Mouse (Mus musculus): ENCODE measurements around the gene Ctnnbip1.

Ctnnbip1 gene

DNA sequence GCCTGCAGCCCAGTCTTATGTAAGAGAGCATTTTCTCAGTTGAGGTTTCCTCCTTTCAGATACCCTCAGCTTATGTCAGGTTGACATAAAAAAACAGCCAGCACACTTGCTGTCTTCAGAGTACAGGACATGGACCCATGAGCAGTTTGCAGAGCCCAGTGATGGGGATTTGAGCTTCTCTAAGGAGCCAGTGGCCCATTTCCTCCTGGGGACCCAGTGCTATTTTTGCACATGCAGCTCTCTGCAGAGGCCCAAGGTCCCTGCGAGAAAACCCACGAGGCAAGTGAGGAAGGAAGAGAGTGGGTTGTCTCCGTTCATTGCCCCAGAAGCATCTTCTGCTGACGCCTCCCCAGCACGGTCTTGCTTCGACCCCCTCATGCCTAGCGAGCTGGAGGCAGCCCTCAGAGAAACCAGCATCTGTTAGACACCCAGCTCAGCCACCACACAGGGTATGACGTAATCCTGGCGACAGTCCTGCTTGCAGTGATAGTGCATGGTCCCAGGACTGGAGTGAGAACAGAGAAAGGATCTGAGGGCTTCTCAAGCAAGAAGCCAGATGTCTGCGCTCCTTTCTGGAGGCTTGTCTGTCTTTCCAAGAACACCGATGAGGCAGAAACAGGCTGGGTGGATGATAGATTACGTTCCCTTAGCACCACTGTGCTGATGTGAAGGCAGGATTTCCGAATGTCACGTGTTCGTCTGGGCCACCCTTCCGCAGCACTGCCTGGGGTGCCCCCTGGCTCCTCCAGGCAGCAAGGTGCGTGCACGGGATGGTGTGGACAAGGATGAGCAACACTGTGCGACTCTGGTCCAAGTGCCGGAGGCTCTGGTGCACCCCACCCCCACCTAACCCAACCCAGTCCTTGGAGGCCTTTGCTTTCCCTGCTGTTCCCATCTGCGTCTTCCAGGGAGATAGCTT lies 44.2 kb downstream of the Ctnnbip1 start:
- DNase-seq (ENCODE audit: low spot score): no peak

DNA sequence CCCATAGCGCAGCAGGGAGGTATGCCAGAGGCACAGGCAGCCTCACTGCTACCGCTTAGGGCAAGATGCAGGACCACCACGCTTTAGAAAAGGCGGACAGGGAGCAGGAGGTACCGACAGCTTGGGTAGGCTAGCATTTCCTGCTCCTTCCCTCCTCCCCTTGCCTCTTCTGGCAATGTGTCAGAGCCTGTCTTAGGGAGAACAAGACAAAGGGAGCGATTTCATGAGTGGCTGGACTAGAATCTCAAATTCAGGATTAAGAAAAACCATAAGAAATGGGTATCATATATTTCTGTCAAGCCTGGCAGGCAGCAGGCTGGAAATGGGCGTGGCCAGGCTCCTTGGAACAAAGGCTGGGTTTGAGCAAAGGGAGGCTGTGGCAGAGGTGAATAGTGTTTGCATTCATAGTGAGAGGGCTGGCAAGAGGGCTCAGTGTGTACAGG lies 44.9 kb downstream of the Ctnnbip1 start:
- no peak for DNase-seq (ENCODE audit: low spot score)

DNA sequence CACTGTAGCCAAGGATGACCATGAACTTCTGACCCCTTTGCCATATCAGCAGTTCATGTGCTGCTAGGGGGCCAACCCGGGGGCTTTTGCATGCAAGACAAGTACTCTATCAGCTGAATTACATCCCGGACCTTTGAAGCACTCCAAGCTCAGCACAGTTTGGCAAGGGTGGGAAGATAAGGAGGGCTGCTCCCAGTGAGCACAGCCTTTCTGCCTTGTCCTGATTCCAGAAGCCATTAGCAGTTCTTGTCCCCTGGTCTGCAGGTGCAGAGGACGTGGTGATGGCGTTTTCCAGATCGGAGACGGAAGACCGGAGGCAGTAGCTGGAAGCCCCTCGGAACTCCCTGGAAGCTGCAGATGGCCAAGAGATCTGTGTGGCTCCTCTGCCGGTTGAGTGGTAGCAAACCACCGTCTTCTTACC lies 45.9 kb downstream of the Ctnnbip1 start:
- DNase-seq (ENCODE audit: low spot score): no peak

DNA sequence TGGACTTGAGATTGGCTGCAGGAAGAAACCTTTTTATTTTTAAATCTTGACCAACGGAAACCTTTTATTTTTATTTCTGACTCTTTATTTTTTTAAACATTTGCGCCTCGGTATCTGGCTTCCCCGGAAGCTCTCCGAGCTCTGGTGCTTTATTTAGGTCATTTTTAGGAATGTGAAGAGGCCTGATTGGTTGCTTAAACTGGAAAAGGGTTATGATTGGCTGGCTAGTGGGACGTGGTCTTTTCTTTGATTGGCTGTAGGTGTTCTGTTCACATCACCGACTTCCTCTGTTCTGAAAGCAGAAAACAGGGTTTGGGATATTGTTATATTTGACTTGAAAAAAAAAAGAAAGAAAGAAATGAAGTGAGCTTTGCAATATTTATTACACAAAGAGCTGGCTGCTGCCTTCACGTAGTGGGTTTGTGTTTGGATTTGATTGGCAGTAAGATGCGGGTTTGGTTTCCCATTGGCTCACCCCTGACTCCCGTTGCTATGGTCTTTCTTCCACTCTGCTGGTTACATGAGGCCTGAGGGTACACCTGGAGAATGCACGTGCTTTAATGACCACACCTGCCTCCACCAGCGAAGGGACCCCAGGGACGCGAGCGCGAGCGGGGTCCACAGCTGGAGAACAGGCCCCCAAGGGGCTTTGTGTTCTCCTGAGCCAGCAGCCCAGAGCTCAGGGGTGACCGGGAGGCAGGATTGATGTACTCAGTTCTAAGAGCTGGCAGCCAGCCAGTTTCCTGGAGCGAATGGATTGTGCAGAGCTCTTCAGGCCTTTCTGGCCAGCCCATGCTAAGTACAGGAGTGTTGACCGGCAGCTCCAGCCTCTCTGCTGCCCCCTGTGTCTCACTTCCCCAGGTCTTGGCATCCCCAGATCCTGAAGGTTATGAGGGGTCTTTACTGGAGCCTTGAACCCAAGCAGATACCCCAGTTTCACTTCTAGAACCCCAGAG lies 46.7 kb downstream of the Ctnnbip1 start:
- DNase-seq (ENCODE audit: low spot score): no peak

DNA sequence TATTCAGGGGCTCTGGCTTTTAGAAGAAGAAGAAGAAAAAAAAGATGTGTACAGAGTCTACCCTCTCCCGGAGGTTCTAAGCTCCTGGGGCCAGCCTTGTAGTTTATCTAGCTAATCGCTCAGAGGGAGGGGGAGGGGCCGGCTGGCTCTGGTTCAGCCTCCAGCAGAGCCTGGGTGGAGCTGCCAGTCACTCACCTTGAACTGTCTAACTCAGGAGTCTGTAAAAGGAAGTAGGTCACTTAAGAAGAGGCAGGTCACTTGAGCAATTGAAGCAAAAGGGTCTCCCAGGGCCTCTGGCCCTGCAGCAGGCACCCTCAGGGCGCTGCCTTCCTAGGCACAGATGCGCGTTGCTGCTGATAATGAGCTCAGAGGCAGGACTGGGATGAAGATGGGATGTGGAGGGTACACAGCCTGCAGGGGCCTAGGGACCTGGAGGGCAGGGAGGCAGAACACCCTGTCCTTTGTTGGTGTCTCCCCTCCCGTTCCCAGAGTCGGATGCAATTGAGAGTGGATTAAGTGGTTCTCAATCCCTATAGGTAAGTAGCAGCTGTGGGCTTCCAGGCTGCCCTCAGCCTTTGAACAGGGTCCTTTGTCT lies 49.5 kb downstream of the Ctnnbip1 start:
- peak; percentile 34 for DNase-seq (ENCODE audit: low spot score)

DNA sequence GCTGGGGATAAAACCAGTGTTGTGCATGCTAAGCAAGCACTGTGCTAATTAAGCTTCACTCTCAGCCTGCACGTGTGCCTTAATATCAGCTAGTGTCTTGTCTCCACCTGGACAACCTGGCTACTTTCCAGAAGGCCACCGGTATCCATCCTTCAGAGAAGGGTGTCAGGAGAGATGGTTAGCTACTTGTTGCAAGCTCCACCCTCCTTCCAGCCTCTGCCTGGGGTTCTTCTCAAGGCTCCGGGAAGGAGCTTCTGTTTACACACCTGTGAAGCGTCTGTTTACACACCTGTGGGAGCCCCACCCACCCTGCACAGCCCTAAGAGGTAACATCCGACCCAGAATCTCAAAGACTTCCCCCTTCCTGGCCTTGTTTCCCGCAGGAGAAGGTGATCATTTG lies 50.6 kb downstream of the Ctnnbip1 start:
- DNase-seq (ENCODE audit: low spot score): no peak

DNA sequence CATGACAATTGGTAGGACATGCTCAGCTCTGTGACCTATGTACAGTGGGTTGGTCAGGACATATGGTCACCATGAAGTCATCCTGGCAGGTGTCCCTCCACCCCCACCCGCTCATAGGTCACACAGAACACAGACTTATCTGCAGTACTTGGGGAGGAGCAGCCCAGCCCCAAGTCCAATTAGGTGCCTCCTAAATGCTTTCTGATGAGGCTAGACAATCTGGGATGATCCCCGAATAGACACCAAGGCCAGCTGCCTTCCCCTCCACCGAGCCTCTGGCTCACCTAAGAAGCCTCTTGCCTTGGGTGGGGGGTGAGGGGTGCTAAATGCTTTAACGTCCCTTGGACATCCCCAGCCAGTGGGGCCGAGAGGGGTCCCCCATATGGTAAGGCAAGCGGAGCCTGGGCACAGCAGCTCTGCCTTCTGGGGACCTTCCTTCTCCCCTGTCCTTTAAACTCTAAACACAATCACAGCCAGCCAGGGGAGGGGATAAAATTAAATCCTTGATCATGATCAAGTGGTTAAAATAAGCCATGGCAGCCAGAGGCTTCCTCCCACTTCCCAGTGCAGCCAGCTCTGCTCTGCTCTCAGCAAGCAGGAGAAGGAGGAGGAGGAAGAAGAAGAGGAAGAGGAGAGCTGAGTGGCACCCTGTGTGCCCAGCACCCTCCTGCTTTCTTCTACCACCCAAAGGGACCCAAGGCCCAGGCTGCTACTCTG lies 51.9 kb downstream of the Ctnnbip1 start:
- DNase-seq (ENCODE audit: low spot score): no peak

DNA sequence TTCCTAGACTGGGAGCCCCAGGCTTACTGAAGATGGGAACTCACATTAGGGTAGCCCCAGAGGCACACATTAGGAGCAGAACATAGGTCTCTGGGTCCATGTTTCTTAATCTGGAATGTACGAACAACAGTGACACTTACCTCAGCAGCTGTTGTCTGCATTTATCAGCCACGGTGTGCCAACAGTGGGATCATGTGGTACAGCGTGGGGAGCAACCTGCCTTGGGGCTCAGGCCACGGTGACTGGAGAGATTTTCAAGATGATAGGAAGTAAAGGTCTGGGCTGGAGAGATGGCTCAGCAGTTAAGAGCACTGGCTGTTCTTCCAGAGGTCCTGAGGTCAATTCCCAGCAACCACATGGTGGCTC lies 52.4 kb downstream of the Ctnnbip1 start:
- no peak for DNase-seq (ENCODE audit: low spot score)

DNA sequence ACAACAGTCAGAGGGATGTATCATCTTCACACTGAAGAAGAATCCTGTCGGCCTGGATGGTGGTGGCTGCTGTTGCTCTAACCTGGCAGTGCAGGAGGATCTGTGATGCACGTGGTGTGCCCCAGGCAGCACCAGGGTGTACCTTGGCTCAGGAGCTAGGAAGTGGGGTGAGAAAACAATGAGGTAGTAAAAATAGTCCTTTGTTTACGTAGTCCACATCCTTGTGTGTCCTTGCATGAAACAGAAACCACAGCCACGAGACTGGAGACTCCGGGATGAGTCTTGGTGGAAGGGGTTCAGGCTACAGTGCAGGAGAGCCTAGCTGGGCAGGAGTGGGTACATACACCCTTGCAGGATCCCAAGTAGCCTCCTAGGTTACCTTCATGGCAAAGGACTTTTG lies 53.2 kb downstream of the Ctnnbip1 start:
- no peak for DNase-seq (ENCODE audit: low spot score)

DNA sequence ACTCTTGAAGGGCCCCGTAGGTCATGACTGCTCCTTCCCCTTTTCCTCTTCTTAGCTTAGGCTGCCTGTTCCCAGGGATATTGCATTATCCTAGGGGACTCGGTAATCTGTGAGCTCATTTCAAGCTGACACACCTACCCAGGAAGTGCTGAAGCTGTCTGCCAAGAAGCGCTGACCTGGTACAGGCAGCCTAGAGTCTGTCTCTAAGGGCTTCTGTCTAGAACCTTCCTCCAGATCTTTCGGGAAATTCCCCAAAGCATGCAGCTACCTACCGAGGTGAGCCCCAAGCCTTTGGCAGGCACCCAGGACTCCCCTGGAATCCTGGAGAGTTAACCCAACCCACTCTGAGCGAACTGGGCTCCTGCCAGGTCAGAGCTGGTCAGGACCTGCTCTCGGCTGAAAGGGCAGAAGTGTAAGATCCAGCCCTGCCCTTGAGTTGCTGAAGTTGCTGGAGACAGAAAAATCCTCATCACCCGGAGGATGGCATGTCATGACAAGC lies 53.7 kb downstream of the Ctnnbip1 start:
- DNase-seq (ENCODE audit: low spot score): no peak

DNA sequence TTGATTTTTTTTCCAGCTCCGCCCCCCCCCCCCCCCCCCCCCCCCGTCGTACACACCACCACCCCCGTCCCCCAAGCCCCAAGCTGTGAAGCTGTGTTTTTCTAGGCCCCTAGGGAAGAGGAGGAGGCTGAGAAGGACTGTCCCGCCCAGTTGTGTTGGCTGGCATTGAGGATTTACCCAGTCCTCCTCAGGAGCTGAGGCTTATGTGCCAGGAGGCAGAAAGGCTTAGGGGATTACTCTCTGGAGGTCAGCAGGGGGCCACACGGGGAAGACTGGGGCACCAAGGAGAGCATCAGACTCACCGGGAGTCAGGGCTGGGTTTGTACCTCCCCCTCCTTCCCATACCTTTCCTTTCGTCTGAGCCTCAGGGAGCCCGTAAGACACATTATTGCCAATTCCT lies 54.4 kb downstream of the Ctnnbip1 start:
- DNase-seq (ENCODE audit: low spot score): no peak

DNA sequence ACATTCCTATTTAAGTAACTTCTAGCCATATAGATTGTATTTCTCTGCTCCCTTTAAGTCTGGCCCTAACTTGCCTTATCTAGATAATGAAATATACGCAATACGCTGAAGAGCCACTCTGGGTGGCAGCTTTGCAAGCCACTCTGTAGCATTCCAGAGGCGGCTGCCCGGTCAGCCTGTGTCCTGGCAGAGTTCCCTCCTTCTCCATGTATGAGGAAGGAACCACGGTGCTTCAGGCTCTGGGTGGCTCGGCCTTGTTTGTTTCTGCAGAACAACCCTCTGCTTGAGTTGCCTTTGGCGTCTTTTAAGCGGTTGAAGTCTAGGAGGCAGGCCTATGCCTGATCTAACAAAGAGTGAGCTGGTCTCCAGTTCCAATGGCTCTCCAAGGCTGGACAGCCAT lies 54.8 kb downstream of the Ctnnbip1 start:
- no peak for DNase-seq (ENCODE audit: low spot score)

DNA sequence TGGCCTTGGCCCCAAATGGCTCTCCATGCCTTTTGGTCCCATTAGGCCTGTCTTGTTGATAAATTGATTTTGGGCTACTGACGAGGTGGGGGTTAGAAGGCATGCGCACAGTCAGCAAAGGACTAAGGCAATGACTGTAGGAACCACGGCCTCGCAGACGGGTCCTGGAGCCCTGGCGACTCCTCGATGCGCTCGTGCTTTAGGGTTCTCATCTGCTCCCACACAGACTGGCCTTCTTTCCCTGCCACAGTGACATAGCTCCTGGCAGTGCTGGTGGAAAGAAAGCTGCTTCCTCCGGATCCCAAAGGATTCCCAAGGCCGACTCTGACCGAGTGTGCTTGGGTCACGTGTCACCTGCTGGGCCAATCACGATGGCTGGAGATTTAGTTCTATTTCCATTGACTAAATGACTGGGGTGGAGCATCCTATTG lies 56.4 kb downstream of the Ctnnbip1 start:
- DNase-seq (ENCODE audit: low spot score): no peak

DNA sequence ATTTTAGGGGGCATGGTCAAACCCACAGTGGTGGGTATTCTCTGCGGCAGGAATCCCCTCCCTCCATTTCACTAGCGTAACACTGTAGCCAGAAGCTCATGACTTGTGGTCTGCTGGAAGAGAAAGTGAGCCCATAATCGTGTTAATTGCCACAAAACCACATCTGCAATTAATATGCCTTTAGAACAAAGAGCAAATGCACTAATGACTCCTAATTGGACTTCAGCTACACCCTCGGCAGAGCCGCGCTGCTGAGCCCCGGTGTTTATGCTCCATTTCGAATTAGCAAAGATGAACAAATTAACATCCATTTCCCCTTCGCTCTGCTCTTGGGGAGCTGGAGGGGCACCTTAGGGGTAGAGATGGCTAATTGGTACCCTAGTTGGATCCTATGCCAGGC lies 58.0 kb downstream of the Ctnnbip1 start:
- no peak for DNase-seq (ENCODE audit: low spot score)

DNA sequence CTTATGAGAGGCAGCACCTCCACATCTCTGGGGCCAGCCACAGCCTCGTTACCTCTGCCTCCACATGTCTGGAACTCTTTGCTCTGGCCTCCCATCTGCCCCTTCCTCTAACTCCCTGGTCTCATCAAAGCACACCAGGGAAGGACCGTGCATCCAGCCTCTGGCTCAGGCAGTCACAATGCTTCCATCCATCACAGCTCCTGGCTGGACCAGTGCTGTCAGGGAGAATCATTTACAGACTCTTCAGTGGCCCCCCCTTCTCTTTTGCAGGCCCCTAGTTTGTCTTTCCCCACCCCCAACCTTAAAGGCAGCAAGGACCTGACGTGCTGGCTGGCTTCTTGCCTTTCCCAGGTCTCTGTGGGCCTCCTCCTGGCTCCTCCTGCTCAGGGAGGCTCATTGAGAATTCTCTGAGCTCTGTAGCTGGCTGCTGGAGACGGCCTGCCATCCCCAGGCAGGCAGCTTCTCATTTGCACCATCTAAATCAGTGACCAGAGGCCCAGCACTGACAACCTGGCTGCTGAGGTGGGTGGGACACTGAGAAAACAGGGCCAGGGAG lies 59.0 kb downstream of the Ctnnbip1 start:
- no peak for DNase-seq (ENCODE audit: low spot score)

DNA sequence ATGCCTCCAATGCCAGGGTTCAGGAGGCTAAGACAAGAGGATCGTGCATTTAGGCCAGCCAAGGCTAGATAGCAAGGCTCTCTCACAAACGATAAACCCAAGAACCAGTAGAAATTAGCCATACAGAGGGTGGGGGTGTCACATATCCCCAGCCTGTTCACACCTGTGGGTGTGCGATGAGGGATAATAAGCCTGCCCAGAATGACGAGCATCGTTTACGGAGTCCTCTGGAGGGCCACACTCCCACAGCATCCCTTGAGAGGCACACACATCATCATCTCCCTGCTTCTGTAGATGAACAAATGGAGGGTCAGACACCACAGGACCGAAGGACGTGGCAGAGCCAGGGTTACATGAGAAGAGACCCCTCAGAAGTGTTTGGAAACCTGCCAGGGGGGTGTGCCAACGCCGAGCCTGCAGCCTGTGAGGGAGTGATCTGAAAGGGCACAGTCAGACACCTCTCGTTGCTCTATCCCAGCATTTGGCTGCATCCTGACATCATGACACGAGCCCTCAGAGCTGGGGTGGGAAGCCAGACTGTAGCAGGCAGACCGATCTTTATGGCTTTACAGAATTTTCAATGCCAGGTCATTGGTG lies 60.1 kb downstream of the Ctnnbip1 start:
- no peak for DNase-seq (ENCODE audit: low spot score)

DNA sequence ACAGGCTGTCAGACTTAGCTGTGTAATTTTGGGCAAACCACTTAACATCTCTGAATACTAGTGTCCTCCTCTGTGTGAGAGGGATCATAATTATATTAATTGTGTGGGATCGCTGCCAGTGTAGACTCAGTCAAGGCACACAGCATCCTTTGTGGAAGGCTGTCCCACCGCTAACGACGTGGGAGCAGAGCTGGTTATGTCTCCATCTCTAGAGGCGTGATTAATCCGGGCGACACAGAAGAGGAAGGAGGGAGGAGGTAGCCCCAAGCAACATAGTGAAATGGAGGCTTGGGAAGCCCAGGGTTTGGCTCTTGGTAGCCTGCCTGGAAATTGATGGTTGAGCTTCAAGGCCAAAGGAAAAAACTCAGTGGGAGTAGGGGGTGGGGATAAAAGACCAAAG lies 60.8 kb downstream of the Ctnnbip1 start:
- DNase-seq (ENCODE audit: low spot score): no peak

DNA sequence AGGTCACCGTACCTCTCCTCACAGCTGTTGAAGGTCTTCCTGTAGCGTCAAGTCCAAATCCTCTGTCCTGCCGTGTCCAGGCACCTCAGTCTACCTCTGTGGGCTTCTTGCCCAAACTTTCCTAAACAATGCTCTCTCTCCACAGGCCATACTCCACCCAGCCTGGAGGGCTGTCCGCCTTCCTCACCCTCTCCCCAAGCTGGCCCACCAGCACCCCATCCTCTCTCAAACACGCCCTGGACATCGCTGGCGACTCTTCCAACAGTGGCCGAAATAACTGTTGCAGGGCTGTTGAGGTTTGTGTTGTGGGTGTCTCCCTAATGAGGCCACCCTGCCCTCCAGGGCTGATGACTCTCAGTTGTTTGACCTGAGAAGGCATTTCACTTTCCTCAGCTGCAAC lies 67.2 kb downstream of the Ctnnbip1 start:
- DNase-seq (ENCODE audit: low spot score): no peak

DNA sequence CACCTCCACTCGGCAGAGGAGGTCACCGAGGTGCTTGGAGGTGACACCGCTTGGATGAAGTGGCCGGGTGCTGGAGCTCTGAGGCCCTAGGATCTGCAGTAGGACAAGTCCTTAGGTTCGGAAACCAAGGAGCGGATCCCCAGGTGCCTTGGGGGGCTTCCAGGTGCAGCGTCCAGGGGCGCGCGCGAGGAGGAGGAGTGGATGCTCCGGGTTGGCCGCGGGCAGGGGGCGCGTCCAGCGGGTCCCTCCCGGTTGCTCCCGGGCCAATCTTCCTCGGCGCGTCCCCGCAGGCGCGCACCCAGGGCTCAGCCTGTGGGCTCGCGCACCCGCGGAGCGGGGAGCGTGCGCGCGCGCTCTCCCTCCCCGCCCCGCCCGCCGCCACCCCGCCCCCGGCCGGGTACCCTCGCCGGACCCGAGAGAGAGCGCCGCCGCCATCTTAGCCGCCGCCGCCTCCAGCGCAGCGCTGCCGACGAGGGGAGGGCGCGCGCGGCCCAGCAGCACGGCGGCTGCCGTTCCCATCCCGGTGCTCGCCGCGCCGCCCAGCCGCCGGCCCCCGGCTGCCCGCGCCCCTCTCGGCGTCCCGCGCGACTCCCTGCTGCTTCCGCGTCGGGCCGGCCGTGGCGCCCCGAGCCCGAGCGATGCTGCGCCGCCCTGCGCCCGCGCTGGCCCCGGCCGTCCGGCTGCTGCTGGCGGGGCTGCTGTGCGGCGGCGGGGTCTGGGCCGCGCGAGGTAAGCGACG lies 68.2 kb downstream of the Ctnnbip1 start, which contains the start of gene Clstn1:
Clstn1 (plus strand) TSS at position 425 of the 739 bp plus-strand sequence.
- no peak for DNase-seq (ENCODE audit: low spot score)
